Mouse (Mus musculus) c-Kit-positive CD71-positive TER-119-negative erythroid progenitor cells, embryonic 14.5 days (primary cell): Measurements from ENCODE around the gene Gm17334.
"Not testable (repeated sequence)": the region's sequence is repeated elsewhere in the genome, so short reads cannot be mapped to it uniquely, and the experiment has no call there.

Experiments used
- DNase-seq: peaks from one replicate; pipeline ENCODE4 v3.0.0-alpha.2; 2013; ENCODE audit warnings: low read depth

Gene Gm17334

GRCm38 (mm10) chr11:53771001-53771744 is 1.8 kb downstream of the Gm17334 start:
- no peak for DNase-seq

GRCm38 (mm10) chr11:53770125-53770791 is 2.7 kb downstream of the Gm17334 start:
- no peak for DNase-seq

- peak; percentile 86 for DNase-seq
Measured at GRCm38 (mm10) chr11:53769760-53770124, 3.2 kb downstream of the Gm17334 start, which contains the start of gene Irf1. TSS of gene Irf1 (plus strand) at chr11:53770014.

GRCm38 (mm10) chr11:53769185-53769576 is 3.8 kb downstream of the Gm17334 start:
- no peak for DNase-seq

- DNase-seq: no peak
Measured at GRCm38 (mm10) chr11:53768422-53769184, 4.4 kb downstream of the Gm17334 start.

GRCm38 (mm10) chr11:53764581-53764980 is 8.4 kb downstream of the Gm17334 start:
- DNase-seq: no peak

- peak; percentile 48 for DNase-seq
Measured at GRCm38 (mm10) chr11:53763496-53764140, 9.4 kb downstream of the Gm17334 start.

- peak; percentile 39 for DNase-seq
Measured at GRCm38 (mm10) chr11:53762827-53763495, 10.0 kb downstream of the Gm17334 start.

- no peak for DNase-seq
Measured at GRCm38 (mm10) chr11:53762426-53762825, 10.6 kb downstream of the Gm17334 start.

- no peak for DNase-seq
Measured at GRCm38 (mm10) chr11:53761822-53762221, 11.2 kb downstream of the Gm17334 start.

GRCm38 (mm10) chr11:53761284-53761683 is 11.7 kb downstream of the Gm17334 start:
- DNase-seq: no peak

GRCm38 (mm10) chr11:53759545-53760406 is 13.2 kb downstream of the Gm17334 start:
- DNase-seq: no peak

- DNase-seq: no peak
Measured at GRCm38 (mm10) chr11:53758791-53759351, 14.1 kb downstream of the Gm17334 start.

- not testable (repeated sequence) for DNase-seq
Measured at GRCm38 (mm10) chr11:53758033-53758432, 15.0 kb downstream of the Gm17334 start.

- DNase-seq: no peak
Measured at GRCm38 (mm10) chr11:53757612-53758011, 15.4 kb downstream of the Gm17334 start.

- no peak for DNase-seq
Measured at GRCm38 (mm10) chr11:53755011-53755595, 17.9 kb downstream of the Gm17334 start.

GRCm38 (mm10) chr11:53749716-53750352 is 23.2 kb downstream of the Gm17334 start:
- no peak for DNase-seq

GRCm38 (mm10) chr11:53749306-53749705 is 23.7 kb downstream of the Gm17334 start:
- no peak for DNase-seq

GRCm38 (mm10) chr11:53748614-53749013 is 24.4 kb downstream of the Gm17334 start:
- no peak for DNase-seq
